Mouse (Mus musculus) C2C12 (cell line): Measurements from ENCODE around the gene Sult2b1. TPM values are rescaled to one million over a fixed set of nuclear protein-coding genes. Genes with fewer than 3 reads are reported as not detected.

Experiments used
- H3K27me3 ChIP-seq: one replicate; pipeline ENCODE4 v1.6.1; 2011; ENCODE audit not compliant: control insufficient read depth, insufficient read depth, insufficient read length
- H3K36me3 ChIP-seq: one replicate; pipeline ENCODE4 v1.6.1; 2011; ENCODE audit not compliant: control insufficient read depth, insufficient read depth
- H3K4me3 ChIP-seq: one replicate; pipeline ENCODE4 v1.5.1; 2011; ENCODE audit warnings: mild to moderate bottlenecking, control low read depth; ENCODE audit not compliant: poor library complexity, insufficient read depth, severe bottlenecking
- H3K79me2 ChIP-seq: one replicate; pipeline ENCODE4 v1.6.1; 2011; ENCODE audit not compliant: control insufficient read depth, insufficient read depth
- H3K79me3 ChIP-seq: one replicate; pipeline ENCODE4 v1.6.1; 2011; ENCODE audit warnings: low read depth, control low read depth
- H3ac ChIP-seq: one replicate; pipeline ENCODE3; 2011; ENCODE audit warnings: low read depth; ENCODE audit not compliant: control insufficient read depth, insufficient read length
- CEBPB ChIP-seq: IDR thresholded peaks from one replicate; pipeline ENCODE4 v1.6.1; 2011; ENCODE audit warnings: low read depth, mild to moderate bottlenecking, control low read depth, moderate library complexity
- CTCF ChIP-seq: IDR thresholded peaks from one replicate; pipeline ENCODE4 v1.5.1; 2011; ENCODE audit not compliant: control insufficient read depth, insufficient read depth, insufficient read length
- FOSL1 ChIP-seq: IDR thresholded peaks from one replicate; pipeline ENCODE4 v1.8.0; 2011; ENCODE audit warnings: mild to moderate bottlenecking, low read length; ENCODE audit not compliant: poor library complexity, insufficient read depth, severe bottlenecking
- MAX ChIP-seq: IDR thresholded peaks from one replicate; pipeline ENCODE4 v1.6.1; 2011; ENCODE audit warnings: mild to moderate bottlenecking, control low read depth
- MYOD1 ChIP-seq: IDR thresholded peaks from one replicate; pipeline ENCODE4 v1.6.1; 2011; ENCODE audit warnings: low read depth; ENCODE audit not compliant: control insufficient read depth, insufficient read length
- MYOG ChIP-seq: IDR thresholded peaks from one replicate; pipeline ENCODE4 v1.6.1; 2011; ENCODE audit not compliant: control insufficient read depth, insufficient read length; ENCODE audit errors: extremely low read depth
- USF1 ChIP-seq: IDR thresholded peaks from one replicate; pipeline ENCODE4 v1.6.1; 2011; ENCODE audit warnings: low read depth, mild to moderate bottlenecking, control low read depth, moderate library complexity
- polyA plus RNA-seq: library from polyadenylated mRNA; unstranded; fragments of >200 nt; fragmentation: generic; extraction: Trizol; gene quantifications from one replicate; pipeline ENCODE4 v1.2.1, GENCODE M21; 2012; ENCODE audit warnings: missing spikeins

Sult2b1 gene
- polyA plus RNA-seq, 1 experiment = 0.13 TPM

DNA sequence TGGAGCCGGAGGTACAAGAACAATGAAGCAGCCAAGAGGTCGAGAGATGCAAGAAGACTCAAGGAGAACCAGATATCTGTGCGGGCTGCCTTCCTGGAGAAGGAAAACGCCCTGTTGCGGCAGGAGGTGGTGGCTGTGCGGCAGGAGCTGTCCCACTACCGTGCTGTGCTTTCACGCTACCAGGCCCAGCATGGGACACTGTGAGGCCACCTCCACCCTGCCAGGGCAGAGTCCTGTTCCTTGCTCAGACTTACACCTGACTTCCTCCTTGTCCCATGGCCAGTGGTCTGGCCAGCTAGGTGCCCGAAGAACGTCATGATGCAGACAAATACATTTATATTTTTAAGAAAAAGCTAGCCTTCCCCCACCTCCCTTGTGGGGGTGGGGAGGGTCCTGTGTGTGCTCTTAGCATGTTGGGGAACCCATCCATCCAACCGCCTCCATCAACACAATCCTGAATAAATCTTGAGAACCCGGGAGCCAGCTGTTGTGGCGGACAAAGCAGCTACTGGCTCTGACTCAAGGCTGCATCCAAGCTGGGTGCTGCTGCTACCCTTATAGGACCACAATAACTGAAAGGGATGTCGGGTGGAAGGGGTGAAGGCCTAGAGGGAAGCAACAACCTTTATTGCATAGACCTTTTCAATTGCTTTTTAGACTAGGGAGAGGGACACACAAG lies 74.7 kb downstream of the Sult2b1 start:
- TF ChIP-seq CTCF (no peak), MAX (no peak), USF1 (no peak), MYOG (no peak), FOSL1 (no peak), MYOD1 (no peak), CEBPB (no peak)
- H3K4me3 ChIP-seq = no peak overlapping the region
- no peak overlapping the region for H3ac ChIP-seq
- H3K79me2 ChIP-seq = peaks cover 11% of the 10 kb centered on the region
- no peaks in the 10 kb centered on the region for H3K36me3 ChIP-seq
- H3K27me3 ChIP-seq = no peaks in the 10 kb centered on the region
- H3K79me3 ChIP-seq = peaks cover 5% of the 10 kb centered on the region

GRCm38 (mm10) chr7:45709036-45709435 lies 75.4 kb downstream of the Sult2b1 start:
- Histone ChIP-seq H3K79me3 (no peaks in the 10 kb centered on the region), H3K4me3 (no peak overlapping the region), H3K27me3 (no peaks in the 10 kb centered on the region), H3K79me2 (peaks cover 3% of the 10 kb centered on the region), H3K36me3 (no peaks in the 10 kb centered on the region), H3ac (no peak overlapping the region)
- TF ChIP-seq CEBPB = no peak
- no peak for TF ChIP-seq MYOD1
- no peak for TF ChIP-seq USF1

DNA sequence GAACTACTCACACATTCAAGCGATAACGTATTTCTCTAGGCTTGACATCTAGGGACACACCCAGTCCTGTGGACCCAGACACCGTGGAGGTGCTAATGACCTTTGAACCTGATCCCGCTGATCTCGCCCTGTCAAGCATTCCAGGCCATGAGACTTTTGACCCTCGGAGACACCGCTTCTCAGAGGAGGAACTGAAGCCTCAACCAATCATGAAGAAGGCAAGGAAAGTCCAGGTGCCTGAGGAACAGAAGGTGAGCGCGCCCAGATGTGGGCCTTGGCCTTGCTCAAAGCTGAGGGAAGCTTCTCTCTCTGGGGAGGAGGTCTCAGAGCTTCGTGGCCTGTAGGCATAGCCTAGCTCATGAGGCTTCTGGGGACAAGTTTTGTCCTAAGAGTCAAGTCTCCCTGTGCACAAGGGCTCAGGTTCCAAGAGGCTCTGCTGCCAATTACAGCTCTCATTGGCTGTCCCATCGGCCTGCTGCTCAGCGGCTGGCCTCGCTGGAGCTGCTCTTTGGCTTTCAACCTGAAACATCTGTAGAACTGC lies 76.2 kb downstream of the Sult2b1 start:
- Histone ChIP-seq H3ac (no peak overlapping the region), H3K79me3 (no peaks in the 10 kb centered on the region), H3K79me2 (no peaks in the 10 kb centered on the region), H3K4me3 (no peak overlapping the region), H3K36me3 (no peaks in the 10 kb centered on the region), H3K27me3 (no peaks in the 10 kb centered on the region)
- TF ChIP-seq CTCF = no peak
- no peak for TF ChIP-seq FOSL1
- TF ChIP-seq MAX = no peak
- no peak for TF ChIP-seq CEBPB
- no peak for TF ChIP-seq MYOD1
- no peak for TF ChIP-seq USF1
- no peak for TF ChIP-seq MYOG

DNA sequence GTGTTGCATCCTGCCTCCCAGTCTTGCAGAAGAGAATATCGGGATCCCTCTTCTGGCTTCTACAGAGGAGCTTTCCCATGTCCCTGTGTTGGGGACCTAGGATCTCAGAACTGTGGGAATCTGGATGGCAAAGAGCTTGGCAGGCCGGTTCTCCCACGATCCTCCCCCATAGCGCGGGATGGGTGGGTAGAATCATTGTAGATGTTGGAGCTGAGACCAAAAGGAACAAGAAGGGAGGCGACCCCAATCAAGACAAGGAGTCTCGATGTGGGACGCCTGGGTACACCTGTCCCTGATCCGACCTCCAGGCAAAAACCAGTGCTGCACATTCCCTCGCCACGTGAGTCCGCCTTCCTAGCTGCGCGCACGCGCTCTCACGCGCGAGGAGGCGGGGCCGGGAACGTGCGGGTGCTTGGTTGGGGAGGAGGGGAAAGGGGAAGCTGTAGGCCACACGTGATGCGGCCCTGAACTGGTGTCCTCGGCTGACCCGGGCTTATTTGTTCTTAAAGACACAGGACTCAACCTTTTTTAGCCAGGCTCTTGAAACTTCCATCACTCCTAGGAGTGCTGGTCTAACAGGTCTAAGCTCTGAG lies 77.0 kb downstream of the Sult2b1 start:
- H3K4me3 ChIP-seq = no peak overlapping the region
- H3K36me3 ChIP-seq = no peaks in the 10 kb centered on the region
- H3K27me3 ChIP-seq = no peaks in the 10 kb centered on the region
- peak; percentile 72 for TF ChIP-seq MAX
- no peak for TF ChIP-seq CTCF
- peak; percentile 87 for TF ChIP-seq USF1
- H3ac ChIP-seq = peak overlapping the region; percentile 31
- H3K79me3 ChIP-seq = no peaks in the 10 kb centered on the region
- no peaks in the 10 kb centered on the region for H3K79me2 ChIP-seq

DNA sequence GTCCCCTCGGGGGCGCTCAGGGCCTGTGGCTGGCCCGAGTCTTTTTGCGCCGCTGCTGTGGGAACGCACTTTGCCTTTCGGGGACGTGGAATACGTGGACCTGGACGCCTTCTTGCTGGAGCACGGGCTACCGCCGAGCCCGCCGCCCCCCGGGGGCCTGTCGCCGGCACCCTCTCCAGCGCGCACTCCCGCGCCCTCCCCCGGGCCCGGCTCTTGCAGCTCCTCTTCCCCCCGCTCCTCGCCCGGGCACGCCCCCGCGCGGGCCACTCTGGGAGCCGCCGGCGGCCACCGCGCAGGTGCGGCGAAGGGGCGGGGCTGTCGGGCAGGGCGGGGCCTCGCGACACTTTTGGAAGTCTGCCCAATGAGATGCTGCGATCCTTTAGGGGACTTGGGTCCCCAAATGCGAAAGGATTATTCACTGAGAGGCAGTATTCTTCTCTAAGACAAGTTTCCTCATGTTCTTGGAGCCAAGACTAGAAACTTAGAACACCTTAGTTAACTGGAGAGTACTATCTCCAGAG lies 77.7 kb downstream of the Sult2b1 start:
- Histone ChIP-seq H3K79me3 (no peaks in the 10 kb centered on the region), H3K27me3 (no peaks in the 10 kb centered on the region), H3ac (peak overlapping the region; percentile 68), H3K36me3 (no peaks in the 10 kb centered on the region), H3K79me2 (no peaks in the 10 kb centered on the region), H3K4me3 (peak overlapping the region; percentile 37)
- TF ChIP-seq MYOD1 (no peak), CTCF (no peak), CEBPB (no peak), MYOG (no peak), USF1 (no peak), MAX (no peak), FOSL1 (no peak)

DNA sequence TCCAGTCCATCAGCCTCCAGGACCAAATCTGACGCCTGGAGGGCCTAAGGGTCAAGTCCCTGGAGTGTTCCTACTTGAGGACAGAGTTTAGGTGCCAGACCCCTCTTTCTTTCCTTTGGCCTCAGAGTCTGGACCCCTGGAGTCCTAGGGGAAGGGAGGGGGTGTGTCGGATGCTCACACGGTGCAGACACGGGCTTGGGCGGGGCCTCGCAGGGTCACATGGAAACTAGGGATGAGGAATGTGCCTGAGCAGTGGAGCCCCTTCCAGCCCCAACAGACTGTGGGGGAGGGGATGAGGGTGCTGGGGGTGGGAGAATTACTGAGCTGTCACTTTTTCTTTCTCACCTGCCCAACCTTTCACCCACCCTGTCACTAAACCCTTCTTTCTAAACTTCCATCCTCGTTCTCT lies 78.6 kb downstream of the Sult2b1 start:
- H3K4me3 ChIP-seq = peak overlapping the region; percentile 37
- H3K79me2 ChIP-seq = no peaks in the 10 kb centered on the region
- H3K27me3 ChIP-seq = no peaks in the 10 kb centered on the region
- no peaks in the 10 kb centered on the region for H3K36me3 ChIP-seq
- no peak overlapping the region for H3ac ChIP-seq
- no peaks in the 10 kb centered on the region for H3K79me3 ChIP-seq
- TF ChIP-seq CTCF (no peak), FOSL1 (no peak), MYOG (no peak), MAX (no peak), USF1 (no peak), MYOD1 (no peak), CEBPB (no peak)
